Mouse (Mus musculus): ENCODE measurements around the gene Gm42906.

- no peak for TF ChIP-seq POLR2A (IDR thresholded peaks at IDR 0.05; ENCODE audit: insufficient read depth, low read length)
- no peak for TF ChIP-seq CTCF (IDR thresholded peaks at IDR 0.05; ENCODE audit: low read depth, low read length)
- no peak for TF ChIP-seq EP300 (IDR thresholded peaks at IDR 0.05; ENCODE audit: insufficient read depth, low read depth, low read length)
Measured at GRCm38 (mm10) chr5:151059772-151060171, 368.2 kb downstream of the Gm42906 start.
